Mouse (Mus musculus): ENCODE data around the gene Serinc2. TPM values are rescaled to one million over a fixed set of nuclear protein-coding genes. Genes with fewer than 3 reads are reported as not detected.

The Serinc2 gene
- total and polyA plus RNA-seq, 2 experiments from 2014 or later = 17.8 to 18.7 TPM

DNA sequence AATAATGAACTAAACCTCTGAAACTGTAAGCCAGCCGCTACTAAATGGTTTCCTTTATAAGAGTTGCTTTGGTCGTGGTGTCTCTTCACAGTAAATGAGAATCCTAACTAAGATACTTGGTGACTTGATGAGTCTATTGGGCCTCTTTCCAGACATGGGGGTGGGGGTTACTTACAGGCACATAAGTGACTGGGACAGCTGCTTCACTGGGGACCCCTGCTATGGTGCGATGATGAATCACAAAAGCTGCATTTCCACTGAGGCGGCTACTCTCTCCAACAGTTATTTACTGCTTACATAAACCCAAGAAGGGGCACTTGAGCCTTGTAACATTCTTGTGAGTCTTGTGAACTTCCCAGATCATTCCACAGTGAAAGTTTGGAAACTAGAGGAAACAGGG is 41.4 kb downstream of the Serinc2 start:
- Histone ChIP-seq H3K4me3 (ENCODE audit: low read length) (no peak overlapping the region), H3K9me3 (ENCODE audit: low read length) (no peaks in the 10 kb centered on the region), H3K4me1 (ENCODE audit: insufficient read depth, low read length) (no peaks in the 10 kb centered on the region), H3K36me3 (ENCODE audit: insufficient read depth, low read length) (no peaks in the 10 kb centered on the region), H3K27ac (no peak overlapping the region), H3K27me3 (ENCODE audit: insufficient read depth, low read length) (no peaks in the 10 kb centered on the region), H3K4me2 (ENCODE audit: low read depth, low read length) (no peak overlapping the region), H3K9ac (replicated peaks; ENCODE audit: low read length) (no peak overlapping the region)
- 57% methylated on average over 4 of the region's 4 CpGs for WGBS
- DNase-seq (ENCODE audit: low spot score) = no peak
- ATAC-seq = no peak
- no peak for TF ChIP-seq CTCF (IDR thresholded peaks at IDR 0.05; ENCODE audit: low read depth)

DNA sequence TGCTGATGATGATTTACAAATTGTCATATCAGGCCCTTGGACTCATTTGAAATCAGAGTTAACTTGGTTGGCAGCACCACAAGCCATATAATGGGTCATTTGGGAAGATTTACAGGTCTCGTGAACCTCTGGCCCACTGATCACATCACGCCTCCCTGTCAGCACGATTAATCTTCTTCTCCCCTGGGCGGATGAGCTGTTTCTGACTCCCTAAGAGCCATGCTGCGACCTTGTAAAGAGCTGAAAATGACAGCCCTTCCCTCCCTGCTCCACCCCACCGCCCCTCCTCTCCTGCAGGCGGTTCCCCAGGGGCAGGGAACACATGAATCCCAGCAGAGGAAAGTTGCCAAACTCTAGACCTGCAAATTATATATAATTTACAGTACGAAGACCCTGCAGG is 42.6 kb downstream of the Serinc2 start:
- Histone ChIP-seq H3K36me3 (ENCODE audit: insufficient read depth, low read length) (no peaks in the 10 kb centered on the region), H3K27ac (no peak overlapping the region), H3K4me1 (ENCODE audit: insufficient read depth, low read length) (no peaks in the 10 kb centered on the region), H3K4me2 (ENCODE audit: low read depth, low read length) (no peak overlapping the region), H3K4me3 (ENCODE audit: low read length) (no peak overlapping the region), H3K27me3 (ENCODE audit: insufficient read depth, low read length) (no peaks in the 10 kb centered on the region), H3K9me3 (ENCODE audit: low read length) (no peaks in the 10 kb centered on the region), H3K9ac (replicated peaks; ENCODE audit: low read length) (no peak overlapping the region)
- WGBS = 52% methylated on average over 8 of the region's 8 CpGs
- DNase-seq (ENCODE audit: low spot score) = no peak
- no peak for ATAC-seq
- no peak for TF ChIP-seq CTCF (IDR thresholded peaks at IDR 0.05; ENCODE audit: low read depth)

GRCm38 (mm10) chr4:130224071-130224470 is 54.9 kb downstream of the Serinc2 start:
- Histone ChIP-seq H3K4me2 (ENCODE audit: low read depth, low read length) (no peak overlapping the region), H3K9me3 (ENCODE audit: low read length) (no peaks in the 10 kb centered on the region), H3K27me3 (ENCODE audit: insufficient read depth, low read length) (no peaks in the 10 kb centered on the region), H3K9ac (replicated peaks; ENCODE audit: low read length) (no peak overlapping the region), H3K27ac (no peak overlapping the region), H3K4me3 (ENCODE audit: low read length) (no peak overlapping the region), H3K36me3 (ENCODE audit: insufficient read depth, low read length) (no peaks in the 10 kb centered on the region), H3K4me1 (ENCODE audit: insufficient read depth, low read length) (no peaks in the 10 kb centered on the region)
- ATAC-seq (no peak), DNase-seq (ENCODE audit: low spot score) (no peak)
- TF ChIP-seq CTCF (IDR thresholded peaks at IDR 0.05; ENCODE audit: low read depth) = no peak

GRCm38 (mm10) chr4:130222179-130222578 is 56.8 kb downstream of the Serinc2 start, which contains the start of gene Gm853:
Gm853 (minus strand) TSS chr4:130222401.
- H3K27me3 ChIP-seq (ENCODE audit: insufficient read depth, low read length) = no peaks in the 10 kb centered on the region
- WGBS = 70% methylated on average over 4 of the region's 4 CpGs
- H3K27ac ChIP-seq = no peak within 1 kb of the TSS

DNA sequence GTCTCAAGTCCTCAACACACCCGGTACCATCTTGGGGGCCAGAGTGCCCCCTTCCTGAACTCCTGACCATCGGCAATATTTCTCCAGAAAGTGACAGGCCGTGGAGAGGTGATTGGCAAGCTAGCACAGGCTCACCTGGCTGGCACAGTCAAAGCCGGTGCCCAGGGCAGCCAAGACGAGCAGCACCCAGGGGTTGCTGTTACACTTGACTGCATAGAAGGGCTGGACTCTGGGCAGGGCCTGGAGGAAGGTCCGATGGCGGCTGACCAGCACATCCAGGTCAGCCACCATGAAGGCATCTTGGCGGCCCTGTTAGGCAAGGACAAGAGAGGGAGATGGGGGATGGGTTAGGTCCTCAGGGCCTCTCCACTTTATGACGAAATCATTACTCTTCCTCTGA is 58.8 kb downstream of the Serinc2 start:
- no peak for DNase-seq (ENCODE audit: low spot score)
- Histone ChIP-seq H3K9ac (replicated peaks; ENCODE audit: low read length) (no peak overlapping the region), H3K4me2 (ENCODE audit: low read depth, low read length) (no peak overlapping the region), H3K4me1 (ENCODE audit: insufficient read depth, low read length) (no peaks in the 10 kb centered on the region), H3K9me3 (ENCODE audit: low read length) (no peaks in the 10 kb centered on the region), H3K27ac (no peak overlapping the region), H3K4me3 (ENCODE audit: low read length) (no peak overlapping the region), H3K27me3 (ENCODE audit: insufficient read depth, low read length) (no peaks in the 10 kb centered on the region), H3K36me3 (ENCODE audit: insufficient read depth, low read length) (no peaks in the 10 kb centered on the region)
- no peak for TF ChIP-seq CTCF (IDR thresholded peaks at IDR 0.05; ENCODE audit: low read depth)
- 82% methylated on average over 9 of the region's 9 CpGs for WGBS
- no peak for ATAC-seq

More at GRCm38 (mm10) chr4:130222179-130222578, 56.8 kb downstream of the Serinc2 start, which contains the start of gene Gm853:
- no peak for TF ChIP-seq CTCF (IDR thresholded peaks at IDR 0.05; ENCODE audit: low read depth)
- no peak within 1 kb of the TSS for H3K4me3 ChIP-seq (ENCODE audit: low read length)
- H3K9ac ChIP-seq (replicated peaks; ENCODE audit: low read length) = no peak within 1 kb of the TSS
- H3K36me3 ChIP-seq (ENCODE audit: insufficient read depth, low read length) = no peaks in the 10 kb centered on the region
- no peak within 1 kb of the TSS for H3K4me2 ChIP-seq (ENCODE audit: low read depth, low read length)
- DNase-seq (ENCODE audit: low spot score) (no peak), ATAC-seq (no peak)
- no peaks in the 10 kb centered on the region for H3K4me1 ChIP-seq (ENCODE audit: insufficient read depth, low read length)
- no peaks in the 10 kb centered on the region for H3K9me3 ChIP-seq (ENCODE audit: low read length)

GRCm38 (mm10) chr4:130215392-130215791 is 63.6 kb downstream of the Serinc2 start:
- no peak overlapping the region for H3K9ac ChIP-seq (replicated peaks; ENCODE audit: low read length)
- H3K4me3 ChIP-seq (ENCODE audit: low read length) = no peak overlapping the region
- no peak overlapping the region for H3K4me2 ChIP-seq (ENCODE audit: low read depth, low read length)
- no peaks in the 10 kb centered on the region for H3K4me1 ChIP-seq (ENCODE audit: insufficient read depth, low read length)
- 90% methylated on average over 8 of the region's 8 CpGs for WGBS
- H3K27me3 ChIP-seq (ENCODE audit: insufficient read depth, low read length) = no peaks in the 10 kb centered on the region
- H3K27ac ChIP-seq = no peak overlapping the region
- no peak for DNase-seq (ENCODE audit: low spot score)
- H3K36me3 ChIP-seq (ENCODE audit: insufficient read depth, low read length) = no peaks in the 10 kb centered on the region
- no peak for TF ChIP-seq CTCF (IDR thresholded peaks at IDR 0.05; ENCODE audit: low read depth)
- no peaks in the 10 kb centered on the region for H3K9me3 ChIP-seq (ENCODE audit: low read length)
- no peak for ATAC-seq

DNA sequence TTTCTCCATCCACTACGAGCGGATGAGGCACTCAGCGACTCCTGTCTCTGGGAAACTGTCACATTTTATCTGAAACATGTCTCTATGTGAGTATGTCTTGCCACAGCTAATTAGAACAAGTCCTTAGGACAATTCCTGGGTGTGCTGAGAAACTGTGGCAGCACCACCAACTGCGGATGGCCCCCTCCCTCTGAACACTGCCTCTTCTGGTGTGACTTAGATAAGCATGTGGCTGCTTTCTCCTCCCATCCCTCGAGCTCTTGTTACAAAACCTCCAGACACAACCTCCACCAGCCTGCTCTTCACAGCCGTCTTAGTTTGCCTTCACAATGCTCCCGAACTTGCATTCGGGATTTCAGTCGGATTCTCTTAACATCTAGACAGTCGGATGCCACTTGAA is 65.1 kb downstream of the Serinc2 start:
- Histone ChIP-seq H3K36me3 (ENCODE audit: insufficient read depth, low read length) (no peaks in the 10 kb centered on the region), H3K27ac (no peak overlapping the region), H3K9me3 (ENCODE audit: low read length) (no peaks in the 10 kb centered on the region), H3K4me3 (ENCODE audit: low read length) (no peak overlapping the region), H3K27me3 (ENCODE audit: insufficient read depth, low read length) (no peaks in the 10 kb centered on the region), H3K9ac (replicated peaks; ENCODE audit: low read length) (no peak overlapping the region), H3K4me2 (ENCODE audit: low read depth, low read length) (no peak overlapping the region), H3K4me1 (ENCODE audit: insufficient read depth, low read length) (no peaks in the 10 kb centered on the region)
- no peak for ATAC-seq
- no peak for TF ChIP-seq CTCF (IDR thresholded peaks at IDR 0.05; ENCODE audit: low read depth)
- WGBS = 71% methylated on average over 10 of the region's 10 CpGs
- no peak for DNase-seq (ENCODE audit: low spot score)

Measured in hindbrain, postnatal 0 days (tissue).